Mouse (Mus musculus) thymus, adult 2 months (tissue): ENCODE data around the gene Ctnnal1.

Experiments
- CTCF ChIP-seq: fragments of 200-500 bp; IDR thresholded peaks from 2 replicates; pipeline ENCODE4 v1.5.1; 2012; ENCODE audit warnings: mild to moderate bottlenecking, control low read depth, low read length, moderate library complexity, borderline replicate concordance; ENCODE audit not compliant: control insufficient read depth, poor library complexity, insufficient read depth; ENCODE audit errors: extremely low read depth
- POLR2A ChIP-seq: fragments of 200-500 bp; IDR thresholded peaks from 2 replicates; pipeline ENCODE4 v1.6.1; 2012; ENCODE audit warnings: mild to moderate bottlenecking, low read length, control low read depth, moderate library complexity; ENCODE audit not compliant: control insufficient read depth, poor library complexity, insufficient read depth; ENCODE audit errors: extremely low read depth

- TF ChIP-seq CTCF (no peak), POLR2A (no peak)
Observed at GRCm38 (mm10) chr4:56829511-56829921, 35.5 kb downstream of the Ctnnal1 start.
